Mouse (Mus musculus) liver, embryonic 14.5 days (tissue): ENCODE data around the gene Lgals12.

ENCODE experiments used
- CTCF ChIP-seq: IDR thresholded peaks from 2 replicates; pipeline ENCODE4 v1.5.1; 2016; ENCODE audit warnings: antibody characterized with exemption, low read depth, control low read depth
- EP300 ChIP-seq: IDR thresholded peaks from 2 replicates; pipeline ENCODE4 v1.6.1; 2016; ENCODE audit warnings: antibody characterized with exemption, low read depth

DNA sequence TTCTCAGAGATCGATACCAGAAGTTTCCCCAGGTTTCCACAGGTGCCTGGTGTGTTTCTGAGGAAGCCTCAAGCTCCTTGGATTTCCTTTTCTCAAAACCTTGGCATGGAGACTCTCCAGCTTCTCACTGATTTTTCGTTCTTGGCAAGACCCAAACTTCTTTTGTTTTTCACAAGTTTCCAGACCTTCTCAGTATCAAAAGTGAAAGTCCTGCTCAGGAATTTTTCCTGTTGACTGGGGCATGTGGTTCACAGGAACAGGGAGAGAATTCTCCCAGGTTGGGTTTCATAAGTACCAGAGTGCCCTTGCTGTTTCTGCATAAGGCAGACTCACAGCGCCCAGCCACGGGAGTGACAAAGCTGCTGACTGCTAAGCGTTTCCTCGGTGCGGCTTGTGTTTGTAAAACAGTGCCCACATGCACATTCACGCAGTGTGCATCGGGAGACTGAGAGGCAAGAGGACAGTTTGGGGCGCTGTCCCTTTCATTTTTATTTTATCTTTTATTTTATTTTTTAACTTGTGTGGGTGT lies 44.3 kb downstream of the Lgals12 start:
- TF ChIP-seq CTCF: no peak
- TF ChIP-seq EP300: no peak
